Mouse (Mus musculus) cortical plate, adult 2 months (tissue): Measurements from ENCODE around the gene Fndc5. TPM values are rescaled to one million over a fixed set of nuclear protein-coding genes. Genes with fewer than 3 reads are reported as not detected.

Experiments
- H3K27ac ChIP-seq: fragments of 200-500 bp; 2 replicates; pipeline ENCODE4 v1.5.1; 2012; ENCODE audit warnings: low read length, control low read depth, inconsistent platforms; ENCODE audit not compliant: insufficient read depth
- H3K4me1 ChIP-seq: fragments of 200-500 bp; 2 replicates; pipeline ENCODE4 v1.6.1; 2011; ENCODE audit warnings: low read length; ENCODE audit not compliant: control insufficient read depth, insufficient read depth
- H3K4me3 ChIP-seq: fragments of 200-500 bp; 2 replicates; pipeline ENCODE4 v1.5.1; 2011; ENCODE audit warnings: mild to moderate bottlenecking, low read length, control low read depth; ENCODE audit not compliant: insufficient read depth
- CTCF ChIP-seq: fragments of 200-500 bp; IDR thresholded peaks from 2 replicates; pipeline ENCODE4 v1.5.1; 2011; ENCODE audit warnings: mild to moderate bottlenecking, control low read depth, low read length; ENCODE audit not compliant: insufficient read depth; ENCODE audit errors: extremely low read depth
- POLR2A ChIP-seq: fragments of 200-500 bp; IDR thresholded peaks from 2 replicates; pipeline ENCODE4 v1.6.1; 2011; ENCODE audit warnings: mild to moderate bottlenecking, low read length, control low read depth; ENCODE audit not compliant: insufficient read depth; ENCODE audit errors: extremely low read depth
- polyA plus RNA-seq: library from polyadenylated mRNA; depleted of rRNA; stranded (reverse); fragments of >200 nt; gene quantifications from 2 replicates; pipeline ENCODE4 v1.2.3, GENCODE M21; 2012

Fndc5 gene
- polyA plus RNA-seq, 1 experiment: 72.0 TPM

GRCm38 (mm10) chr4:129145943-129146342 lies 9.1 kb downstream of the Fndc5 start:
- Histone ChIP-seq H3K4me1 (peaks cover 14% of the 10 kb centered on the region), H3K27ac (no peak overlapping the region), H3K4me3 (no peak overlapping the region)
- no peak for TF ChIP-seq POLR2A
- TF ChIP-seq CTCF: no peak

DNA sequence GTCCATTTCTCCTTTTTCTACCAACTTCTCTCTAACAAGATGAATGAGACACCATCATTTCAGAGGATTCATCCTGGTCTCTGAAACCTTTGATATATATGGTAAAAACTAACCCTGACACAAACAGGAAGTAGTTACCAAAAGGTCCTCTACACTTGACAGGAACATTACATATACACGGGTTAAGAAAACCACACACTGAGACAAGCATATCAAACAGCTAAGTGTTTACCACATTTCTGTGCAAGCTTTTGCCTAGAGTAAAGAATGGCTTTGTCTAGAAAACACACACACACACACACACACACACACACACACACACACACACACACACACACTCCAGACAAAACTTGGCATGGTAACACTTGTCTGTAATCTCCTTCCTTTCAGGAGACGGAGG lies 9.6 kb downstream of the Fndc5 start:
- Histone ChIP-seq H3K4me1 (peaks cover 13% of the 10 kb centered on the region), H3K27ac (no peak overlapping the region), H3K4me3 (no peak overlapping the region)
- TF ChIP-seq POLR2A (no peak), CTCF (no peak)

DNA sequence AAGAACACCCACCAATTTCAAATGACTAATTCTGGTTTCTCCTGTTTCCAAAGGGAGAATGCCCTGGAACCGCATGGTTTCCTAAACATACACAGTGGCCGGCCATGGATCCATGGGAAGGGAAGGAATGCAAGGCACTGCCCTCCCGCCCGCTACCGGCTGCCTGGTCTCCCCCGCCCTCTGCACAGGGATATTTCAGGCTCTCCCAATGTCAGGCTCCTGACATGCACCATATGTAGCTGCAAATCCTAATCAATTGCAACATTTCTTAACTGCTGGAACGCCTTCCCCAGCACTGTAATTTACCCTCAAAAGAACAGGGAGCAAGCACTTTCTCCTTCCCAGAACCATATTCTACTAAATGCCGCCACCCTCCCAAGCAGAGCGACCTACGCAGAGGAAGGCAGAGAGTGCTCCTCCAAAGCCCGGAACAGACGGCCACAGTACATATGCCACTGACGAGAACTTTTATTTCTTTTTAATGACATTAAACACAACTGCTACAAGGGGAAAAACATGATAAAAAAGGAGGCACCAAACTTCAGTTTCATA lies 10.8 kb downstream of the Fndc5 start:
- H3K27ac ChIP-seq: 0 out of 2 replicates have a peak overlapping the region, but pooled peaks have one; percentile 5
- TF ChIP-seq POLR2A (no peak), CTCF (no peak)

GRCm38 (mm10) chr4:129149321-129149720 lies 12.5 kb downstream of the Fndc5 start:
- H3K4me1 ChIP-seq: peaks cover 5% of the 10 kb centered on the region
- TF ChIP-seq POLR2A (no peak), CTCF (no peak)
- 0 out of 2 replicates have a peak overlapping the region, but pooled peaks have one; percentile 28 for H3K27ac ChIP-seq
- H3K4me3 ChIP-seq: no peak overlapping the region

More for the DNA sequence above, 10.8 kb downstream of the Fndc5 start:
- no peak overlapping the region for H3K4me3 ChIP-seq
- peaks cover 10% of the 10 kb centered on the region for H3K4me1 ChIP-seq

GRCm38 (mm10) chr4:129151276-129151811 lies 14.5 kb downstream of the Fndc5 start:
- TF ChIP-seq POLR2A: no peak
- TF ChIP-seq CTCF: no peak
- Histone ChIP-seq H3K27ac (no peak overlapping the region), H3K4me3 (no peak overlapping the region), H3K4me1 (peaks cover 1% of the 10 kb centered on the region)

GRCm38 (mm10) chr4:129157541-129157940 lies 20.7 kb downstream of the Fndc5 start:
- TF ChIP-seq POLR2A (no peak), CTCF (no peak)
- Histone ChIP-seq H3K4me3 (no peak overlapping the region), H3K4me1 (no peaks in the 10 kb centered on the region; the same call in 1 of the 2 replicates), H3K27ac (no peak overlapping the region)

- Histone ChIP-seq H3K4me3 (no peak overlapping the region), H3K4me1 (no peaks in the 10 kb centered on the region; the same call in 1 of the 2 replicates), H3K27ac (no peak overlapping the region)
- TF ChIP-seq POLR2A: no peak
- TF ChIP-seq CTCF: no peak
These were observed 21.8 kb downstream of the Fndc5 start for GRCm38 (mm10) chr4:129158549-129158948.

- no peak for TF ChIP-seq CTCF
- no peak for TF ChIP-seq POLR2A
- Histone ChIP-seq H3K4me1 (no peaks in the 10 kb centered on the region; the same call in 1 of the 2 replicates), H3K27ac (no peak overlapping the region), H3K4me3 (no peak overlapping the region)
These were observed 24.3 kb downstream of the Fndc5 start for GRCm38 (mm10) chr4:129161076-129161475.

- Histone ChIP-seq H3K4me3 (no peak overlapping the region), H3K27ac (no peak overlapping the region), H3K4me1 (no peaks in the 10 kb centered on the region; the same call in 1 of the 2 replicates)
- TF ChIP-seq CTCF (no peak), POLR2A (no peak)
These were observed 24.9 kb downstream of the Fndc5 start for GRCm38 (mm10) chr4:129161581-129162255.

DNA sequence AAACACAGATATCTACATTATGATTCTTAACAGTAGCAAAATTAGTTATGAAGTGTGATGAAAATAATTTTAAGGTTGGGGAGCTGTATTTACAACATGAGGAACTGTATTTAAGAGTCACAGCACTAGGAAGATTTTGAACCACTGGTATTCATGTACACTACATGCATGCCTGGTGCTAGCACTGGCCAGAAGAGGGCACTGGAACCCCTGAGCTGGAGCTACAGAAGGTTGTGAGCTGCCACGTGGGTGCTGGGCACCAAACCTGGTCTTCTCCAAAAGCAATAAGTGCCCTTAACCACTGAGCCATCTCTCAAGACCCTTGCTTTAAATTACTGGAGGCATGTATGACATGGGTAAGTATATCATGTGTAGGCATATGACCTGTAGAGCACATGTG lies 35.7 kb downstream of the Fndc5 start:
- Histone ChIP-seq H3K4me1 (no peaks in the 10 kb centered on the region), H3K27ac (no peak overlapping the region)
- TF ChIP-seq POLR2A (no peak), CTCF (no peak)

More for the DNA sequence above, 35.7 kb downstream of the Fndc5 start:
- H3K4me3 ChIP-seq: no peak overlapping the region
